Mouse (Mus musculus) small intestine, adult 2 months (tissue): ENCODE measurements around the gene Stip1. TPM values are rescaled to one million over a fixed set of nuclear protein-coding genes. Genes with fewer than 3 reads are reported as not detected.

Experiments used
- H3K27ac ChIP-seq: fragments of 200-500 bp; 2 replicates; pipeline ENCODE4 v1.5.1; 2012; ENCODE audit warnings: low read depth, low read length, control low read depth, inconsistent platforms; ENCODE audit not compliant: insufficient read depth
- H3K27me3 ChIP-seq: fragments of 200-500 bp; 2 replicates; pipeline ENCODE4 v1.6.1; 2012; ENCODE audit warnings: mild to moderate bottlenecking, moderate library complexity, low read length, inconsistent platforms; ENCODE audit not compliant: control insufficient read depth, insufficient read depth
- H3K36me3 ChIP-seq: fragments of 200-500 bp; 2 replicates; pipeline ENCODE4 v1.6.1; 2012; ENCODE audit warnings: mild to moderate bottlenecking, low read length, control low read depth, inconsistent platforms; ENCODE audit not compliant: control insufficient read depth, insufficient read depth
- H3K4me1 ChIP-seq: fragments of 200-500 bp; 2 replicates; pipeline ENCODE4 v1.6.1; 2012; ENCODE audit warnings: low read length, inconsistent platforms, mixed read lengths; ENCODE audit not compliant: control insufficient read depth, insufficient read depth, insufficient read length
- H3K4me3 ChIP-seq: fragments of 200-500 bp; 2 replicates; pipeline ENCODE4 v1.5.1; 2012; ENCODE audit warnings: low read depth, mild to moderate bottlenecking, control low read depth, inconsistent platforms, low read length, moderate library complexity
- CTCF ChIP-seq: fragments of 200-500 bp; IDR thresholded peaks from 2 replicates; pipeline ENCODE4 v1.5.1; 2012; ENCODE audit warnings: low read depth, mild to moderate bottlenecking, control low read depth, inconsistent platforms, low read length, moderate library complexity, mixed read lengths; ENCODE audit not compliant: insufficient replicate concordance, insufficient read length; ENCODE audit errors: extremely low read depth
- POLR2A ChIP-seq: fragments of 200-500 bp; IDR thresholded peaks from 2 replicates; pipeline ENCODE4 v1.6.1; 2012; ENCODE audit warnings: low read depth, mild to moderate bottlenecking, control low read depth, inconsistent platforms, low read length, moderate library complexity
- WGBS: fragments of 180-500 bp; shearing (Covaris S2); methylation state at CpG from one replicate; pipeline ENCODE4 v1.1.7; 2018; 5-methylcytosine and 5-hydroxymethylcytosine counted together
- polyA plus RNA-seq: library from polyadenylated mRNA; depleted of rRNA; stranded (reverse); fragments of >200 nt; gene quantifications from 2 replicates; pipeline ENCODE4 v1.2.3, GENCODE M21; 2012

The Stip1 gene
- polyA plus RNA-seq, 1 experiment: 21.4 TPM

- no peak overlapping the region for H3K27ac ChIP-seq
- no peaks in the 10 kb centered on the region for H3K27me3 ChIP-seq
- no peak for TF ChIP-seq POLR2A
- no peak for TF ChIP-seq CTCF
- H3K36me3 ChIP-seq: no peaks in the 10 kb centered on the region
- no peak overlapping the region for H3K4me3 ChIP-seq
- H3K4me1 ChIP-seq: peaks cover 15% of the 10 kb centered on the region
- 66% methylated on average over 8 of the region's 8 CpGs for WGBS
These were observed 23.1 kb upstream of the Stip1 start for GRCm38 (mm10) chr19:7062916-7063315.

- H3K4me3 ChIP-seq: no peak overlapping the region
- 93% methylated on average over 5 of the region's 5 CpGs for WGBS
- H3K27me3 ChIP-seq: no peaks in the 10 kb centered on the region
- H3K27ac ChIP-seq: no peak overlapping the region
- H3K4me1 ChIP-seq: peaks cover 18% of the 10 kb centered on the region
- TF ChIP-seq POLR2A (no peak), CTCF (no peak)
- no peaks in the 10 kb centered on the region for H3K36me3 ChIP-seq
These were observed 22.3 kb upstream of the Stip1 start for GRCm38 (mm10) chr19:7062110-7062509.

- Histone ChIP-seq H3K27ac (no peak overlapping the region), H3K4me3 (no peak overlapping the region), H3K4me1 (peaks cover 14% of the 10 kb centered on the region), H3K36me3 (no peaks in the 10 kb centered on the region), H3K27me3 (no peaks in the 10 kb centered on the region)
- 59% methylated on average over 6 of the region's 6 CpGs for WGBS
- TF ChIP-seq POLR2A: no peak
- no peak for TF ChIP-seq CTCF
These were observed 18.8 kb upstream of the Stip1 start for GRCm38 (mm10) chr19:7058541-7058940.

- peak overlapping the region; percentile 79 for H3K4me3 ChIP-seq
- WGBS: 2% methylated on average over 15 of the region's 15 CpGs
- no peaks in the 10 kb centered on the region for H3K36me3 ChIP-seq
- TF ChIP-seq CTCF (peak; percentile 46; the same call in 1 of the 2 replicates), POLR2A (peak; percentile 82; the same call in 1 of the 2 replicates)
- H3K27ac ChIP-seq: peak overlapping the region; percentile 51
- no peaks in the 10 kb centered on the region for H3K27me3 ChIP-seq
- H3K4me1 ChIP-seq: peaks cover 14% of the 10 kb centered on the region
These were observed 18.0 kb upstream of the Stip1 start for GRCm38 (mm10) chr19:7057722-7058207.

GRCm38 (mm10) chr19:7057126-7057721 lies 17.5 kb upstream of the Stip1 start:
- no peak for TF ChIP-seq POLR2A
- no peak for TF ChIP-seq CTCF
- Histone ChIP-seq H3K4me1 (peaks cover 14% of the 10 kb centered on the region), H3K36me3 (no peaks in the 10 kb centered on the region), H3K27me3 (no peaks in the 10 kb centered on the region), H3K27ac (peak overlapping the region; percentile 51), H3K4me3 (peak overlapping the region; percentile 79)
- under 1% methylated on average over 16 of the region's 16 CpGs for WGBS

- Histone ChIP-seq H3K27ac (peak within 1 kb of the TSS; percentile 51), H3K27me3 (no peaks in the 10 kb centered on the region), H3K4me1 (peaks cover 14% of the 10 kb centered on the region), H3K4me3 (peak within 1 kb of the TSS; percentile 79), H3K36me3 (no peaks in the 10 kb centered on the region)
- under 1% methylated on average over 72 of the region's 72 CpGs for WGBS
- TF ChIP-seq POLR2A: no peak
- no peak for TF ChIP-seq CTCF
These were observed 16.7 kb upstream of the Stip1 start, which contains the start of gene Macrod1 for GRCm38 (mm10) chr19:7056248-7057087. Gene Macrod1 (plus strand): TSS chr19:7056810.

GRCm38 (mm10) chr19:7055173-7055572 lies 15.4 kb upstream of the Stip1 start:
- no peaks in the 10 kb centered on the region for H3K27me3 ChIP-seq
- H3K4me3 ChIP-seq: no peak overlapping the region
- H3K36me3 ChIP-seq: no peaks in the 10 kb centered on the region
- H3K27ac ChIP-seq: no peak overlapping the region
- peaks cover 14% of the 10 kb centered on the region for H3K4me1 ChIP-seq
- 55% methylated on average over 3 of the region's 3 CpGs for WGBS
- TF ChIP-seq POLR2A (no peak), CTCF (no peak)
